Mouse (Mus musculus): ENCODE measurements around the gene Rp2.

- TF ChIP-seq CHD2 (IDR thresholded peaks at IDR 0.05; ENCODE audit: low read depth, low read length) (no peak), ZC3H11A (IDR thresholded peaks at IDR 0.05; ENCODE audit: borderline replicate concordance, low read depth, low read length) (no peak)
These were observed 47.1 kb downstream of the Rp2 start for GRCm38 (mm10) chrX:20411382-20411781.
